Mouse (Mus musculus) G1E (cell line): Measurements from ENCODE around the gene Olfr1382. TPM values are rescaled to one million over a fixed set of nuclear protein-coding genes. Genes with fewer than 3 reads are reported as not detected.
"Not testable (repeated sequence)": the region's sequence is repeated elsewhere in the genome, so short reads cannot be mapped to it uniquely, and the experiment has no call there.

Experiments
- ATAC-seq: 2 replicates; pipeline ENCODE4 v1.8.0; 2016; ENCODE audit warnings: mild to moderate bottlenecking; ENCODE audit not compliant: insufficient number of reproducible peaks, poor library complexity, low FRiP score, severe bottlenecking; ENCODE audit errors: extremely low read depth
- DNase-seq: peaks from one replicate; pipeline ENCODE4 v3.0.0; 2012; ENCODE audit warnings: low spot score
- H3K27me3 ChIP-seq: 2 replicates; pipeline ENCODE4 v1.6.1; 2012; ENCODE audit warnings: mild to moderate bottlenecking, low read length, inconsistent platforms; ENCODE audit not compliant: insufficient read depth
- H3K36me3 ChIP-seq: replicated peaks from 2 replicates; pipeline ENCODE3; 2012; ENCODE audit warnings: mild to moderate bottlenecking, inconsistent platforms
- H3K4me1 ChIP-seq: 2 replicates; pipeline ENCODE4 v1.6.1; 2012; ENCODE audit warnings: low read depth, low read length, inconsistent platforms, mixed read lengths; ENCODE audit not compliant: insufficient read depth
- H3K4me3 ChIP-seq: 2 replicates; pipeline ENCODE4 v1.5.1; 2012; ENCODE audit warnings: low read depth, mild to moderate bottlenecking, inconsistent platforms, low read length, moderate library complexity, mixed read lengths
- H3K9me3 ChIP-seq: replicated peaks from 2 replicates; pipeline ENCODE4 v1.6.1; 2012; ENCODE audit warnings: inconsistent platforms
- CTCF ChIP-seq: IDR thresholded peaks from 2 replicates; pipeline ENCODE4 v1.5.1; 2012; ENCODE audit warnings: low read depth, low read length, inconsistent platforms, mixed read lengths
- GATA1 ChIP-seq: IDR thresholded peaks from 2 replicates; pipeline ENCODE4 v1.6.1; 2012; ENCODE audit warnings: borderline replicate concordance, low read length, inconsistent platforms, mixed read lengths
- GATA2 ChIP-seq: IDR thresholded peaks from 2 replicates; pipeline ENCODE4 v1.6.1; 2012; ENCODE audit warnings: low read depth, low read length, inconsistent platforms, borderline replicate concordance
- POLR2AphosphoS5 ChIP-seq: IDR thresholded peaks from 2 replicates; pipeline ENCODE4 v1.6.1; 2012; ENCODE audit warnings: low read depth, low read length, inconsistent platforms; ENCODE audit not compliant: insufficient replicate concordance
- TAL1 ChIP-seq: conservative IDR thresholded peaks from 2 replicates; pipeline ENCODE4 v1.6.1; 2012; ENCODE audit warnings: low read depth, low read length, inconsistent platforms, mixed read lengths
- polyA plus RNA-seq: library from polyadenylated mRNA; stranded (reverse); fragments of >175 nt; gene quantifications from 2 replicates; pipeline ENCODE4 v1.2.3, GENCODE M21; 2012
- total RNA-seq, 2 experiments: library from RNA; stranded (forward) in 1 of 2; stranded (reverse) in 1 of 2; fragments of 200-1000 nt in 1 of 2; fragments of >200 nt in 1 of 2; fragmentation: Nextera tagmentation in 1 of 2; gene quantifications; 2 replicates each; pipeline ENCODE4 v1.2.3; 2014 to 2017

Olfr1382 gene
- not detected in 2 replicates for total RNA-seq (2014; fragmentation: Nextera tagmentation)
- 0.11 and 0.12 TPM in 2 replicates for total RNA-seq (2017)
- not detected in 2 replicates for polyA plus RNA-seq

DNA sequence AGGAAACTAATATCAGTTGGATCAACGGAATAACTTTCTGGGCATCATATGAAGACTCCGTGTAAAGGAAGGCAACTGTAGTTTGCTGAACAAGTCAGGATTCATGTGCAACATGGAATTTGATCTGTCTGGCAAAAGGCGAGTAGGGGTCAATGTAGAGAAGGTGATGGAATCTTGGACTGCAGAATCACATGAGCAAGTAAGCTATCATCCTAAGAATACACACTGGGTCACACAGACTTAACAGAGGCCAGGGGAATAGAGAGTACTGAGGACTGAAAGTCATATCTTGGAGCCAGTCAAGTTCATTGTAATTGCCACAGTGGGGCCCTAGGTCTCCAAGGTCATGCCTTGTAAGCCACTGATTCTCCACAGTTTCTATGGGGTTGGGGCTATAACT, at the start of gene Olfr1382:
Gene Olfr1382, plus strand, starts transcription at position 301 of the 400 bp plus-strand sequence.
- no peaks in the 10 kb centered on the region for H3K9me3 ChIP-seq
- TF ChIP-seq TAL1 (no peak), CTCF (no peak), GATA2 (no peak), POLR2AphosphoS5 (no peak), GATA1 (no peak)
- no peaks in the 10 kb centered on the region for H3K27me3 ChIP-seq
- H3K4me1 ChIP-seq, result no peaks in the 10 kb centered on the region
- no peak within 1 kb of the TSS for H3K4me3 ChIP-seq
- DNase-seq (no peak), ATAC-seq (no peak)
- H3K36me3 ChIP-seq, result no peaks in the 10 kb centered on the region

DNA sequence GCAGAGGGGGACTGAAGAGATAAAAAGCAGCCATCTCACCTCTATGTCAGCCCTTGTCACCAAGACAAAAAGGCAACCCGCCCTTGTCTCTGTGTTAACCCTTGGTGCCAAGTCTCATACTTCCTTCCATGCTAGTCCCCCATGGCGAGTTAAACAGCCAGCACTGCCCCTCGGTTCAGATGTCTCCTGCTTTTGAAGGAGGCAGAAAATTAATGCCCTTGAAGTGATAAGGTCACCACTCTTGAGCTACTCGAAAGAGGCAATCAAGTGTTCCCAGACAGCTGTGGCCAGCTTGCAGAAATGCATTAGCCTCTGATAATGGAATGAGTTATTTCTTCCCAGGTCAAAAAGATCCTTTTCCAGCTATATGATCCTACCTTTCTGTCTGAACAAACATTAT, 42.1 kb upstream of the Olfr1382 start:
- no peak for DNase-seq
- Histone ChIP-seq H3K36me3 (no peaks in the 10 kb centered on the region), H3K27me3 (no peaks in the 10 kb centered on the region), H3K9me3 (no peaks in the 10 kb centered on the region), H3K4me1 (no peaks in the 10 kb centered on the region), H3K4me3 (no peak overlapping the region)
- no peak for ATAC-seq
- TF ChIP-seq GATA2, result no peak
- no peak for TF ChIP-seq CTCF
- TF ChIP-seq GATA1, result no peak
- TF ChIP-seq POLR2AphosphoS5, result no peak
- no peak for TF ChIP-seq TAL1

DNA sequence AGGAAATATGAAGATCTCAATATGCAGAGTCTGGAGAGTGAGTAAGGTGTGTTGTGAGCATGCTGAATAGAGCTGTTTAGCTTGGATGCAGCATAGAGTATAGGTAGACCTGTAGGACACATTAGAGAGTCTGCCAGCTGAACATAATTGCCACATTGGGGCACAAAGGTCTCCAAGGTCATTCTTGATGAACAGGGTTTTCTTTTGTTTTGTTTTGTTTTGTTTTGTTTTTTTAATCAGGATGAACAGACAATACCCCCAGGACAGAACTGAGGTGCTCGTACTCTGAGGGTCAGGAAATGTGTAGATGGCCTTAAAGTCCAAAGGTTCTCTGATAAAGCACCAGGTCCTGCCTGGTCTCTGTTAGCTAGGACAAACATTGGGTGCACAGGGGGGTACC, 39.3 kb upstream of the Olfr1382 start, which contains the start of gene Olfr1385:
Gene Olfr1385, plus strand, starts transcription at position 301 of the 400 bp plus-strand sequence.
- not testable (repeated sequence) for DNase-seq, H3K4me3 ChIP-seq, H3K4me1 ChIP-seq, ATAC-seq, H3K36me3 ChIP-seq, H3K9me3 ChIP-seq, H3K27me3 ChIP-seq

DNA sequence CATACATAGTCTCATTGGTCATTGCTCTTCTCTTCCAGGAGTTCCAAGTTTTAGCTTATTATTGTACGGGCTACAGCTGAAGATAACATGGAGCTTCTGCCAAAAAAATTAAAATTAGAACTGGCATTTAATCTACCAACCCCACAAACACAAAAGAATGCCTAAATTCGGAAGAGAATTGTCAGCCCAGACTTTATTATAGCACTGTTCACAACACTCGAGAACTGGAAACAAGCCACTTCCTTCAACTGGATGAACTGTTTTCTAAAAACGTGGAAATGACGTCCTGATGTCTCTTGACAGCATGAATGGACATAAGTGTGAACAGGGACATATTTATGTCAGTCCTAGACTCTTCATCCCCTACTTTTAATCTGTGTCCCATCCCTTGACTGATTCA, 10.0 kb upstream of the Olfr1382 start:
- Histone ChIP-seq H3K36me3 (no peaks in the 10 kb centered on the region), H3K27me3 (no peaks in the 10 kb centered on the region), H3K9me3 (no peaks in the 10 kb centered on the region), H3K4me3 (no peak overlapping the region), H3K4me1 (no peaks in the 10 kb centered on the region)
- ATAC-seq, result no peak
- DNase-seq, result no peak
- TF ChIP-seq GATA2 (no peak), POLR2AphosphoS5 (no peak), TAL1 (no peak)

DNA sequence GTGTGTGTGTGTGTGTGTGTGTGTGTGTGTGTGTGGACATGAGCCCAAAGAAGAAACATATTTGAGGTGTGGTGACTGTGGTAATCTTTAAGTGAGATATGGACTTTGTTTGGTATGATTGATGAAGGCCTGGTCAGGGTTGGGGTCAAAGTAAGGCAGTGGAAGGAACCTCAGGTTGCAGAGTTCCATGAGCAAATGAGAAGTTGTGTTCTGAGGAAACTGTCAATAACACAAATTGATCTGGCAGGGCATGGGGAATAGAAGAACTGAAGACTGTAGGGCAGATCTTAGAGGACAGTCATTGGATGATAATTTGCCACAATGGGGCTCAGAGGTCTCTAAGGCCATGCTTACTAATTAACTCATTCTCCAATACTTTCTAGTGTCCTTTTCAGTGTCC, 8.7 kb upstream of the Olfr1382 start, which contains the start of gene Olfr1383:
Gene Olfr1383, plus strand, starts transcription at position 301 of the 400 bp plus-strand sequence.
- ATAC-seq, result no peak

DNA sequence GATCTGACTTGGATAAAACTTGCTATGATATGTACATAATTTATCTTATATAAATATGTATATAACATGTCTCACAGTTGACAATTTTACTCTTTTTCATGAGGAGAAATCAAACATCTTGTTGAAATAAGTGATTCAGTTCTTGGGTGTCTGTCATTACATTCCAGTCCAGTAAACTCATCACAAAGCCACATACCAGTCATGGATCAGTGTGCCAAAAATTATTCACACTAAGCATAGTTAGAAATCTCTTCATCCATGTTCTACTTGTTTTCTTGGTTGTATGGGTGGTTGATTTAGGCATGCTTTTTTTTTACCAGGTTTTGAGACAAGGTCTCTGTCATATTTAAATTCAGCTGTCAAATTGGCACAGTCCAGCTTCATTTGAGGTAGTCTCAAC, 4.7 kb downstream of the Olfr1382 start:
- no peak for TF ChIP-seq GATA1
- TF ChIP-seq POLR2AphosphoS5, result no peak
- no peak for TF ChIP-seq GATA2
- TF ChIP-seq TAL1, result no peak
- no peak for TF ChIP-seq CTCF
- H3K4me1 ChIP-seq, result no peaks in the 10 kb centered on the region
- no peak for ATAC-seq
- no peaks in the 10 kb centered on the region for H3K9me3 ChIP-seq
- no peak overlapping the region for H3K4me3 ChIP-seq
- H3K27me3 ChIP-seq, result no peaks in the 10 kb centered on the region
- DNase-seq, result no peak
- no peaks in the 10 kb centered on the region for H3K36me3 ChIP-seq

More for the DNA sequence above, 8.7 kb upstream of the Olfr1382 start, which contains the start of gene Olfr1383:
- TF ChIP-seq GATA1 (no peak), CTCF (no peak), POLR2AphosphoS5 (no peak), GATA2 (no peak), TAL1 (no peak)
- no peak for DNase-seq
- H3K4me1 ChIP-seq, result no peaks in the 10 kb centered on the region
- no peaks in the 10 kb centered on the region for H3K9me3 ChIP-seq
- H3K27me3 ChIP-seq, result no peaks in the 10 kb centered on the region
- no peaks in the 10 kb centered on the region for H3K36me3 ChIP-seq
- no peak within 1 kb of the TSS for H3K4me3 ChIP-seq

DNA sequence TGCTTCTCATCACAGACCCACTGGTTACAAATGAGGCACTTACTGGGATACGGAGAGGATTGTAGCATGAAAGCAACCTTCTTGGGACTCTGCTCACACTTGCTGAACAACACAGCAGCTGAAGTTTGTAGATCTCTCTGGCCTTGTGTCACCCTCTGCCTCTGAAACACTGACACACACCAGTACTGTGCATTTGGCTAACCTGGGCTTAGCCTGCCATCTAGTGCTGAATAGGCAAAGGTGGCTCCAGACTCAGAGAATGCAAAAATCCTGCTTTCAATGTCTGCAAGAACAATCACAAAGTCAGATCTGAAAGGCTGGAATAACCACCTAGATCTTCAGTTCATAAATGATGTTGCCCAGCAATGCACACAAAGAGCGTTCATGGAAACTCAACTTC, 8.6 kb downstream of the Olfr1382 start:
- H3K4me3 ChIP-seq, H3K36me3 ChIP-seq, ATAC-seq, H3K27me3 ChIP-seq, H3K9me3 ChIP-seq, DNase-seq, H3K4me1 ChIP-seq: not testable (repeated sequence)

DNA sequence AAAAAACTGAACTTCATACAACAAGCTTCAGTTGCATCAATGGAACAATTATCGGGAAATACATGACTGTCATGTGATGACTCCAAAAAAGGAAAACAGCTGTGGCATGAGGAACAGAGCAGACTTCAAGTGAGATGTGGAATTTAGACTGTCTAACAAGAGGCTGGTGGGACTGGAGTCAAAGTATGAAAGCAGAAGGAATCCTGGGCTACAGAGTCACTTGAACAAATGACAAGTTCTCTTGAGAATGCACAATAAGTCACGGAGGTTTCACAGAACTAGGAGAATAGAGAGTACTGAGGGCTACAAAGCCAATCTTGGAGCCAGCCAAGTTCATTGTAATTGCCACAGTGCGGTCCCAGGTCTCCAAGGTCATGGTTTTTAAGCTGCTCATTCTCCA, 15.1 kb downstream of the Olfr1382 start, which contains the start of gene Olfr1381:
Gene Olfr1381, plus strand, starts transcription at position 301 of the 400 bp plus-strand sequence.
- not testable (repeated sequence) for H3K9me3 ChIP-seq, H3K27me3 ChIP-seq, ATAC-seq, H3K36me3 ChIP-seq, DNase-seq, H3K4me3 ChIP-seq, H3K4me1 ChIP-seq

DNA sequence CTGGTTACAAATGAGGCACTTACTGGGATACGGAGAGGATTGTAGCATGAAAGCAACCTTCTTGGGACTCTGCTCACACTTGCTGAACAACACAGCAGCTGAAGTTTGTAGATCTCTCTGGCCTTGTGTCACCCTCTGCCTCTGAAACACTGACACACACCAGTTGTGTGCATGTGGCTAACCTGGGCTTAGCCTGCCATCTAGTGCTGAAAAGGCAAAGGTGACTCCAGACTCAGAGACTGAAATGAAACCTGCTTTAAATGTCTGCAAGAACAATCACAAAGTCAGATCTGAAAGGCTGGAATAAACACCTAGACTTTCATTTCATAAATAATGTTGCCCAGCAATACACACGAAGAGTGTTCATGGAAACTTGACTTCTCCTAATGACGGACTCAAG, 26.0 kb downstream of the Olfr1382 start:
- not testable (repeated sequence) for H3K36me3 ChIP-seq, DNase-seq, H3K4me3 ChIP-seq, H3K4me1 ChIP-seq, H3K9me3 ChIP-seq, ATAC-seq, H3K27me3 ChIP-seq

DNA sequence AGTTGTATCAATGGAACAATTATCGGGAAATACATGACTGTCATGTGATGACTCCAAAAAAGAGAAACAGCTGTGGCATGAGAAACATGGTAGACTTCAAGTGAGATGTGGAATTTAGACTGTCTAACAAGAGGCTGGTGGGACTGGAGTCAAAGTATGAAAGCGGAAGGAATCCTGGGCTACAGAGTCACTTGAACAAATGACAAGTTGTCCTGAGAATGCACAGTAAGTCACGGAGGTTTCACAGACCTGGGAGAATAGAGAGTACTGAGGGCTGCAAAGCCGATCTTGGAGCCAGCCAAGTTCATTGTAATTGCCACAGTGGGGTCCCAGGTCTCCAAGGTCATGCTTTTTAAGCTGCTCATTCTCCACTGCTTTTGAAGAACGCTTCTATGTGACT, 28.5 kb downstream of the Olfr1382 start, which contains the start of gene Olfr1380:
Gene Olfr1380, plus strand, starts transcription at position 301 of the 400 bp plus-strand sequence.
- not testable (repeated sequence) for H3K36me3 ChIP-seq, H3K4me1 ChIP-seq, DNase-seq, ATAC-seq, H3K27me3 ChIP-seq, H3K9me3 ChIP-seq, H3K4me3 ChIP-seq
